Mouse (Mus musculus): ENCODE results near the gene Emsy. TPM values are rescaled to one million over a fixed set of nuclear protein-coding genes. Genes with fewer than 3 reads are reported as not detected.

The Emsy gene
- polyA plus RNA-seq, 1 experiment from 2014 or later, result 39.7 TPM

Other genes with a start within 250 kb of the Emsy start
- gene Gucy2d, start 216.4 kb downstream of the Emsy start, polyA plus RNA-seq (2016; fragmentation: Nextera tagmentation; extraction: Ambion mirVana), result not detected in 2 replicates
- 3.2 and 3.4 TPM in 2 replicates for gene Lrrc32, start 167.5 kb downstream of the Emsy start, polyA plus RNA-seq (2016; fragmentation: Nextera tagmentation; extraction: Ambion mirVana)
- gene Thap12, start 46.3 kb upstream of the Emsy start, polyA plus RNA-seq (2016; fragmentation: Nextera tagmentation; extraction: Ambion mirVana), result 72.6 and 76.1 TPM in 2 replicates
- 1.7 and 2.6 TPM in 2 replicates for gene Wnt11, start 178.3 kb upstream of the Emsy start, polyA plus RNA-seq (2016; fragmentation: Nextera tagmentation; extraction: Ambion mirVana)